Mouse (Mus musculus) gastrocnemius, postnatal 36 days (tissue): Measurements from ENCODE around the gene Marcksl1. TPM values are rescaled to one million over a fixed set of nuclear protein-coding genes. Genes with fewer than 3 reads are reported as not detected.

Source experiments
- DNase-seq, 2 experiments: peaks; one replicate each; pipeline ENCODE4 v3.0.0; 2022
- intact Hi-C: fragments of 180-260 bp; cut with DNase I; formaldehyde crosslinking; loops from one replicate; pipeline ENCODE4 v1.15.1; 2025
- long read RNA-seq, 2 experiments: library from polyadenylated mRNA; stranded (forward); transcript quantifications; one replicate each; pipeline ENCODE4 v2.0.0; 2021
- total RNA-seq, 2 experiments: library from RNA; stranded (reverse); gene quantifications; 2 replicates each; pipeline ENCODE4 v1.2.3; 2021

The Marcksl1 gene
- total RNA-seq = 1 to 10 TPM; 1.0 to 1.9 TPM
- long read RNA-seq, experiment 1, partial matches to known transcripts = 0 of 5 reads
- long read RNA-seq, experiment 1, other reads (novel, unspliced or antisense) = 1 of 5 reads
- long read RNA-seq, experiment 2, partial matches to known transcripts = 0 of 2 reads
- long read RNA-seq, experiment 2, other reads (novel, unspliced or antisense) = 0 of 2 reads

- DNase-seq = peak; percentile 60 to 67
- intact Hi-C loops = no loop called here
Observed at GRCm38 (mm10) chr4:129513086-129513767, at the start of gene Marcksl1. Gene Marcksl1 (plus strand): TSS chr4:129513581.

DNA sequence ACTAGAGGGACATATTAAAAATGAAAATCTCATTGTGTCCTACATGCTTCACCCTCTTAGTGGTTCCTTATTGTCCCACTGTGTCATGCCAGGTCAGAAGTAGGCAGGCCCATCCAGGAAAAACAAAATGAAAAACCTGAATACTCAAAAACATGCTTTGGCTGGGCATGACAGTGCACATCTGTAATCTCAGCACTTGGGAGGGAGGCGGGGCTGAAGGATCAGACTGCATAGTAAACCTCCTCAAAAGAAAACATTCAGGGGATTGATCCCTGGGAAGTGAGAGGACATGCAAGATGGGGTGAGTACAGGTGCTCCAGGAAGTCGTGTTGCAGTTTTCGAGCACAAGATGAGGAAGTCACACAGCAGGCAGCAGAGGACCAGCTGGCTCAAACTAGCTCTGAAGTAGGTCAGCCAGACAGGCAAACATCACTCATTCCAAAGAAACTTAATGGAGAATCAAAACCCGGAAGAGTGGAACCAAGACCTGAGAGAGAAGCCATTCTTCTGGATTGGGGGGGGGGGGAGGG, 49.0 kb upstream of the Marcksl1 start:
- DNase-seq = no peak
- intact Hi-C loops = no loop called here

GRCm38 (mm10) chr4:129476047-129476446, 37.3 kb upstream of the Marcksl1 start:
- DNase-seq = no peak
- intact Hi-C loops = no loop called here

DNA sequence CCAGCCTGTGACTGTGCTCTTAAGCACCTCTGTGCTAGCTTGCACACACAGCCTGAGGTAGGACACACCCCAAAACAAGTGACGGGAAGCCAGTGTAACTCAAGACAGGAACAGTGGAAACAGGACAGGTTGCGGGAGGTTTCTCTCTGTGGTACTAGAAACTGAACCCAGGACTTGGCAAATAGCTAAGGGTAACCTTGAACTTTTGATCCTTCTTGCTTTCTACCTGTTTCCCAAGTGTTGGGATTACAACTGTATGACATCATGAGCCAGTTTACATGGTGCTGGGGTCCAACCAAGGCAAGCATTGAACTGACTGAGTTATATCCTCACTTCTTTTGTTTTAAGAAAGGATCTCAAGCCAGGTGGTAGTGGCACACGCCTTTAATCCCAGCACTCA, 33.5 kb upstream of the Marcksl1 start:
- DNase-seq = no peak

DNA sequence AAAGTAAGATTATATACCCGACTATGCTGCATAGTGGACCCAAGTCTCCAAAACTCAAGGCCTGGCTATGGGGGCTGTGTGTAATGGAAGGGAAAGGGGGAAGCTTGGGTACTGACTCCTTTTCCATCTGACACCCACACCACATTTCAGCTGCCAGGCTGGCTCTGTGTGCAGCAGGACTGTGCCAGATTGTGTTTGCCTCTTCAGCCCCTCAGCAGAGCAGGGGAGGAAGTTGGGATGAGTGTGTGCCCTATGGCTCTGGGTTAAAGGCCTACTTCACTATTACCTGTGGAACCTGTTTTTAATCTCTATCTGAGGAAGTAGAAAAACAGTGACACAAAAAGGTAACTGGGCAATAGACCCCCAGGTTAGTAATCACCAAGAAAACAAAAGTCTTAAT, 32.3 kb upstream of the Marcksl1 start:
- intact Hi-C loops = no loop called here
- no peak for DNase-seq

More for the DNA sequence above, 33.5 kb upstream of the Marcksl1 start:
- intact Hi-C loops = no loop called here

GRCm38 (mm10) chr4:129490972-129491880, 22.2 kb upstream of the Marcksl1 start, which contains the start of the genes Tssk3 and Fam229a:
Gene Tssk3 (minus strand): TSS chr4:129491022.
Gene Fam229a (plus strand): TSS chr4:129491190.
- intact Hi-C loops = no loop called here
- DNase-seq = no peak

- intact Hi-C loops = no loop called here
- no peak for DNase-seq
Observed at GRCm38 (mm10) chr4:129494681-129495080, 18.7 kb upstream of the Marcksl1 start.

- intact Hi-C loops = no loop called here
- no peak for DNase-seq
Observed at GRCm38 (mm10) chr4:129495672-129496562, 17.5 kb upstream of the Marcksl1 start.

DNA sequence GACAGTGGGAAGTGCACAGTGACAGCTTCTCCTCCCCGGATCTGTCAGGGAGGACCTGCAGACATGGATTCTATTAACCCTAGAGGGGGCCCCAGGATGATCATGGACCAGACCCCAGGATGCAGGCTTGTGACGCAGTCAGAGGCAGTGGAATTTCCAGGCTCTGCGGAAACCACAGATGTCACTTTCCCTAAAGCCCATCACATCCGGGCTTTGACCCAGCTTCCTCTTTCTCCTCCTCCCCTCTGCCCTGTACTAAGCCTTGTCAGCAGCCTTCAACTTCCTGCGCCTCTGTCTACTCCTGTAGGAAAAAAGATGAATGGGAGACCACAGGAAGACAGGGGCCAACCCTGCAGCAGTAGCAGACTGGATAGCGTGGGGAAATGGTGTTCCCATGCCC, 16.8 kb upstream of the Marcksl1 start:
- no peak for DNase-seq
- intact Hi-C loops = no loop called here

DNA sequence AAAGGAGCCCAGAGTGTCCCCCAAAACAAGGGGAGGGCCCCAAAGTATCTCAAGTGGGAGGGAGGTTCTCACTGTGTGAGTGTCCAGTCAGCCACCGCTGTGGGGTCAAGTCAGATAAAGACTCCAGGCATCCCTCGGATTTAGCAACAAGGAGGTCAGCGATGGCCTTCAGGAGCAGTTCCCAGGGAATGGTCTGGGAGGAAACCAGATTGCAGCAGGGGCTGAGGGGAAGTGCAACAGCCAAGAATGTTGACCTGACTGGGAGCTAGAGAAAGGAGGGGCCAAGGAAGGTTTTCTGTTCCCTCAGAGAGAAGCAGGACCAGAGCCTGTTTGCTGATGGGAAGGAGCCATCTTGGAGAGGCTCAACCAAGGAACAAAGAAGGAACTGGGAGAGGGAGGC, 14.4 kb upstream of the Marcksl1 start:
- intact Hi-C loops = no loop called here
- no peak for DNase-seq

DNA sequence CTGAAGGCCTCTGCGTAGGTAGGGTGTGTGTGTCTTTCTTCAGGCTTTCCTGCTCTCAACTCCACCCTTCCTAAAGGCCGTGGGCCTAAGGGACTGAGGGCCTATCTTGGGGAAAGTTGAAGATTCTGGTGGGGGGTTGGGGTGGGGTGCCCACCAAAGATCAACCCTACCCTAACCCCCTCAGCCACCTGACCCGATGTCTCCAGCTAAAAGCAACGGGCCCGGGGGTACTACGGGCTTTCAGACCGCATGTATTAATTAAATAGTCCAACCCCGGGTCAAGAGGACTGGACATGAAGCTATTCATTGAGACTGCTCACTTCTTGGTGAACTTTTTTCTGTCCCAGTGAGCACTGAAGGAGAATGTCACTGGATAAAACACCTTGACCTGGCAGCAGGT, 13.4 kb upstream of the Marcksl1 start:
- no peak for DNase-seq
- intact Hi-C loops = no loop called here

DNA sequence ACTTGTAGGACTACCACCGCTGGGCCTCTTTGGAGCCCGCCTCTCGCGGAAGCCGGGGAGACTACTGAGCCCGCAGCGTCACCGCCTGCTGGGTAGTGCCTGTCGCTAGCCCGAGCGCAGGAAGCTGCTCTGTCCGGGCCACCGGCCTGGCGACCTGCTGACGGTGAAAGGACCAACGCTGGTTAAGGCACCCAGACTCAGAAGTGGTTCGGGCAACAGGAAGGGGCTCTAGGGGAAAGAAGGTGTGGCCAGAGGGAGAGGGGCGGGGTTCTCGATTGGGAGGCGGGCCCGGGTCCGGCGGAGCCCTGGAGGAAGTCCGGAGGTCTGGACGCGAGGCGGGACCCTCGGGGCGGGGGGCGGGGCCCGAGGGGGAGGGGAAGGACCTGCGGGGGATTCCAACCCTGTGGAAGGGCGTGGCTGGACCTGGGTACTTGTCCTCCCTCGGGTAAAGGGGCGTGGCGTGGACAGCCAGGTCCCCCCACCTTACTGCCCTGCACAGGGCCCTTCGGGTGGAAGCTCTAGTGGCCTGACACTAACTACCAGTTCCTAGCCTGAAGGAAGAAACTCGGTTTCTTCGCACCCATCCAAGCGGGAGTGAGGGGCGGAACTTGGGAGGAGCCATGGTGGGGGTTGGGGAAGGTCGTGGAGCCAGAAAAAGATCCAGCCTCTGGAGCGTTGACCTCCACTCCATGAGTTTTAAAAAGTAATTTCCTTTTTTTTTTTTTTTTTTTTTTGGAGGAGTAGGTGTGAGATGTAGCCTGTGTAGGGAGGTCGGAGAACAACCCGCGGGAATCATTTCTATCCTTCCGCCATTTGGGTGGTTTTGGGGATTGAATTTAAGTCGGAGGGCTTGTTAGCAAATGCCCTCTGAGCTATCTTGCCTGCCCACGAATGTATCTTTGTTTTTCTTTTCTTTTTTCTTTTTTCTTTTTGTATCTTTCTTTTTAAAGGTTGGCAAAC, 12.5 kb upstream of the Marcksl1 start:
- DNase-seq = peak; percentile 83 to 85
- intact Hi-C loops = no loop called here

GRCm38 (mm10) chr4:129502327-129502888, 11.0 kb upstream of the Marcksl1 start:
- intact Hi-C loops = no loop called here
- no peak for DNase-seq

DNA sequence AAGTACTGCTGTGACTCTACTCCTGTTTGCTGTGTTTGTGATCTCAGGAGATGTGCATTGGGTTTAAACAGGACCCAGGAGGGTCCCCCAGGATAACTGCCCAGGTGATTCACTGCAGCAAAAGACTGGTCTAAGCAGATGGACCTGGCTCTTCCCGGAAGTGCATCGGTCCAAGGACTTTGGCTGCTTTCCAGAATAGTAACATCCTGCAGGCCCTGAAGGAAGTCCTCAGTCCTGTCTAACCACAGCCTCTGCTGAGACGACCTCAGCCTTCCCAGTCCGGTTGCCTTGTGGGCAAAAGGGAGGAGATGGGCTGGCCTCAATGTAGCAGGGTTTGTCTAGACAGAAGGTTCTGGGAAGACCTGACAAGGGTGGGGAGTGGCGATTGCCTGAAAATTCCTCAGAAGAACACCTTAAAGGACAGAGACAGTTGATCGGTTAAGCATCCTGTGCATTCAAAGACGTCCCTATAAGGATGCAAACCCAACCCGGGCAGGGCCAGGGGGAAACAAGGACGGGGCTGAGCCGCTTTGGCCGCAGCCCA, 10.4 kb upstream of the Marcksl1 start:
- DNase-seq = no peak
- intact Hi-C loops = no loop called here

DNA sequence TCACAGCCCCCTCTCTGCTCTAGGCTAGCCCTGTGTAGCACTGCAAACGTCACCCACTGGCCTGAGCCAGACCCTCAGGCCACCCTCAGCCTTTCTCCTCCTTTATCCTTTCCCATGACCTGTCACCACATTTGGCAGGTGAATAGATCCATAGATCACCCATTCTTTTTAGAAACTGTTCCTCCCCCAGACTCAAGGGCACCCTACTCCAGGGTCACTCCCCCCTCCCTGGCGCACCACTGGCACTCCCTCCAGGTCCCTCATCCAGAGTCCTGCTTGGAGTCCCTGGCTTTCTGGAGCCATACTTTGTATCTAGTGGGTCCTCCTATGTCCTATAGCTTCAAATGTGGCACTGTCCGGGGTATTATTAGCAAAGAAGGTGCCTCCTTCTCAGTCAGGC, 7.9 kb upstream of the Marcksl1 start:
- intact Hi-C loops = no loop called here
- no peak for DNase-seq

DNA sequence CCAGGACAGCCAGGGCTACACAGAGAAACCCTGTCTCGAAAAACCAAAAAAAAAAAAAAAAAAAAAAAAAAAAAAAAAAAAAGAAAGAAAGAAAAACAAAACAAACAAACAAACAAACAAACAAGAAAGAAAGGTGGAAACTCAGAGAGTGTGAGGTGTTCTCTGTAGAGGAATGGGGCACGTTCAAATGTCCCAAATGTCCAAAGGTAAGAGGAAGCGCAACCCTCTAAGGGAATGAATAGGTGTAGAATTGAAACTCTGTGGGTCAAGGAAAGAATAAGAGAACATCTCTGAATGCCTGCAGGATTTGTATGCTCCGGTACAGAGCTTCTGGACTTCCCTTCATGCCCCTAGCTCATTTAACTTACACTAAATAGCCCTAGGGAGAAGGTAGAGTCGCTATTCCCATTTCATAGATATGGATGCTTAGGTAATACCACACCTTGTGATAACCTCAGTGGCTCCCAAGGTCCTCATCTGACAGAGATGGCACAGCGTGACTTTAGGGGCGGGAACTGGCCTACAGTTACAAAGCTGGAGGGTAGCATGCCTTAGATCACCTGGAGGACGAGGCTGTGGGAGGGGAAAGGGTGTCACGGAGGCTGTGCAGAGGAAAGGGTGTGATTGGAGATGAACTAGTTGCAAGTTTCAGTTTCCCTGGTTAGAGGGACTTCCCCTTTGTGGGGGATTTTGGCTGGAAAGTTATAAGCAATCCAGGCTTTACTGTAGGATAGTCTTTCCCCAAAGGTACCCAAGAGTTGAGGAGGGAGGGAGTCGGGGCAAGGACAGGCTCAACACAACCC, 5.7 kb upstream of the Marcksl1 start:
- DNase-seq = no peak
- intact Hi-C loops = no loop called here

DNA sequence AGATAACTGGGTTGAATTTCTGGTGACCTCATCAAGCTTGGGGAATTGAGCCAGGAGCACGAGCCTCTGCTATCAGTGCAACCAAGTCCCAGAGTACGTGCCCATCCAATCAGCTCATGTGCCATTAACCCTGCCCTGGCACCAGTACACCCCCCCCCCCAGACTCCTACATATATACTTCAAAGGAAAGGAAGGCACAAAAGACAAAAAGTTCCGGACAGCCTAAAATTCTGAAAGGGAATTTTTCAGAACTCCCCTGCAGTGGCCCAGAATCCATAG, 5.2 kb upstream of the Marcksl1 start:
- intact Hi-C loops = no loop called here
- DNase-seq = no peak
